Mouse (Mus musculus) lung, postnatal 0 days (tissue): ENCODE measurements at regions not wholly inside any gene's neighbourhood (a gene's known extent, or its start where the extent isn't known, plus 50 kb on each side); places are given as distances from the start of the nearest gene placed in this dataset.

Experiments
- CTCF ChIP-seq: IDR thresholded peaks from 2 replicates; pipeline ENCODE4 v1.5.1; 2016; ENCODE audit warnings: antibody characterized with exemption, mild to moderate bottlenecking
- EP300 ChIP-seq: IDR thresholded peaks from 2 replicates; pipeline ENCODE4 v1.6.1; 2016; ENCODE audit warnings: antibody characterized with exemption, mild to moderate bottlenecking, control low read depth

- TF ChIP-seq EP300 (no peak), CTCF (no peak)
Measured at GRCm38 (mm10) chr17:83902091-83902490, 54.3 kb upstream of the Haao start.
